Mouse (Mus musculus): Measurements from ENCODE around the gene Gbgt1. TPM values are rescaled to one million over a fixed set of nuclear protein-coding genes. Genes with fewer than 3 reads are reported as not detected.

The Gbgt1 gene
- total and polyA plus RNA-seq, 2 experiments from 2014 or later = 0.42 TPM; not detected in 1

- DNase-seq (ENCODE audit: low spot score) = no peak
- Histone ChIP-seq H3K4me1 (ENCODE audit: control insufficient read depth, insufficient read depth) (peaks cover 6% of the 10 kb centered on the region; the same call in 1 of the 2 replicates), H3K4me2 (ENCODE audit: low read depth, low read length) (no peak overlapping the region), H3K36me3 (replicated peaks; ENCODE audit: control insufficient read depth, insufficient read depth, low read length) (peaks cover 7% of the 10 kb centered on the region), H3K9ac (replicated peaks; ENCODE audit: low read depth, low read length) (no peak overlapping the region), H3K27me3 (ENCODE audit: control insufficient read depth, insufficient read depth, low read length) (0 out of 2 replicates have a peak, but pooled peaks cover 4% of the 10 kb centered on the region), H3K9me3 (replicated peaks; ENCODE audit: control insufficient read depth, low read length) (no peaks in the 10 kb centered on the region), H3K4me3 (ENCODE audit: low read depth, low read length) (no peak overlapping the region), H3K27ac (ENCODE audit: low read depth) (no peak overlapping the region)
- ATAC-seq (ENCODE audit: insufficient read depth, low read depth) = no peak
- whole genome bisulfite sequencing = 74% methylated on average over 9 of the region's 9 CpGs
- TF ChIP-seq CTCF (IDR thresholded peaks at IDR 0.05; ENCODE audit: low read depth) (no peak), EP300 (IDR thresholded peaks at IDR 0.05; ENCODE audit: low read depth) (no peak)
These were observed 31.8 kb upstream of the Gbgt1 start for GRCm38 (mm10) chr2:28464919-28465318.

DNA sequence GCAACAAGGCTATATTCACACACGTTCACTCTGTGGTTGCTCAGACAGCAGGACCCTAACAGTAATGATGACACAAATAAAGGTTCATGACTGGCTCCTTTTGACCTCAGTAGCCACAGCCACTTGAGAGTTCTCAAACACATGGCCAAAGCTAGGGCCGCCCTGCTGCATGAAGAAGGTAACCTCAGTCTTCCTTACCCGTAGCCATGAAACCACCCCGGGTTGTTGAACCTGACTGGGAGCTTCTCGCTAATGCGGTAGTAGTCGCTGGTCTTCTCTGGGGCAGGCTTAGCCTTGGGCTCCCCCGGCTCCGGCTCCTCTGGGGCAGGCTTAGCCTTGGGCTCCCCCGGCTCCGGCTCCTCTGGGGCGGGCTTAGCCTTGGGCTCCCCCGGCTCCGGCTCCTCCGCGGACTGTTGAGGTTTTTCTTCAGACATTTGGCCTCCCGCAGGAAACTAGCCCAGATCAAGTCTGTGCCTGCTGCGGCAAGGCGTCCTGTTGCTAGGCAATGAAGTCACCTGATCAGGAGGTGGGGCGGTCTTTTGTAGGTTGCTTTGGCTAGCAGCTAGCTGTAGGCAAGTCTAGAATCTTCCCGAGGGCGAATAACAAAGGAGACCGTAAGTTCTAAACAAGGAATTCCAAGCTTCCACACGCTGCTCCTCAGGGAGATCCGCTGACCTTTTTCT lies 30.7 kb upstream of the Gbgt1 start, which contains the start of gene 1700007K13Rik:
TSS of gene 1700007K13Rik (minus strand) at position 497 of the 683 bp plus-strand sequence.
- Histone ChIP-seq H3K36me3 (replicated peaks; ENCODE audit: control insufficient read depth, insufficient read depth, low read length) (peaks cover 17% of the 10 kb centered on the region), H3K27me3 (ENCODE audit: control insufficient read depth, insufficient read depth, low read length) (0 out of 2 replicates have a peak, but pooled peaks cover 4% of the 10 kb centered on the region), H3K9ac (replicated peaks; ENCODE audit: low read depth, low read length) (no peak within 1 kb of the TSS), H3K4me3 (ENCODE audit: low read depth, low read length) (peak within 1 kb of the TSS; percentile 16), H3K27ac (ENCODE audit: low read depth) (no peak within 1 kb of the TSS), H3K4me1 (ENCODE audit: control insufficient read depth, insufficient read depth) (peaks cover 6% of the 10 kb centered on the region; the same call in 1 of the 2 replicates), H3K4me2 (ENCODE audit: low read depth, low read length) (peak within 1 kb of the TSS; percentile 51), H3K9me3 (replicated peaks; ENCODE audit: control insufficient read depth, low read length) (no peaks in the 10 kb centered on the region)
- WGBS = 3% methylated on average over 25 of the region's 25 CpGs
- TF ChIP-seq CTCF (IDR thresholded peaks at IDR 0.05; ENCODE audit: low read depth) (no peak), EP300 (IDR thresholded peaks at IDR 0.05; ENCODE audit: low read depth) (no peak)
- DNase-seq (ENCODE audit: low spot score) = peak; percentile 70
- ATAC-seq (ENCODE audit: insufficient read depth, low read depth) = 0 out of 2 replicates have a peak, but pooled peaks have one; percentile 40

DNA sequence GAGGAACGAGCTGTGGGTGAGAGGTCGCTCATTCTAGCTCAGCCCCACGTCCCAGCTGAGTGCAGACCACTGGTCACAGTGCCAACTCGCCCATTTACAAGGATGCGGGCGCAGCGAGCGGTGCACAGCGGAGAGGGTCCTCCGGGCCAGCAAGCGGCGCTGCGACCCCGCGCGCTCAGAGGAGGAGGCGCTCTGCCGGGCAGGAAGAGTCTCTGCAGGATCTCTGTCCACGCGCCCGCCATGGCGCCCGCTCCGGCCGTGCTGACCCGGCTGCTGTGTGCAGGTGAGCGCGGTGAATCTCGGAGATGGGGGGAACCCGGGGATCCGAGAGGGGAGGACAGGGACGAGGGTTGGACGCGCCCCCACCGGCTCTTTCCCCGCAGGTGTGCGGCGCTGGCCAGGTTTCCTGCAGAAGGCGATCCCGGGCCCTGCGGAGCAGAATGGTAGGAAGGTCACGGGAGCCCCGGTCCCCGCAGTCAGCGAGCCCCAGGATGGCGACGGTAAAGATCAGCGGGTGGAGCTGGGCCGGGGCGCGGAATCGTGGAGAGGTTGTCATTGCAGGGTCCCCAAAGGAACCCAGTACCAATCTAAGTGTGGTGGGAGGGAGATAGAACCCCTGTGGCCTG lies 28.7 kb upstream of the Gbgt1 start, which contains the start of gene Mrps2:
TSS of gene Mrps2 (plus strand) at position 207 of the 626 bp plus-strand sequence.
- TF ChIP-seq CTCF (IDR thresholded peaks at IDR 0.05; ENCODE audit: low read depth) = peak; percentile 82
- TF ChIP-seq EP300 (IDR thresholded peaks at IDR 0.05; ENCODE audit: low read depth) = 0 out of 2 replicates have a peak, but pooled peaks have one; percentile 29
- DNase-seq (ENCODE audit: low spot score) (peak; percentile 87), ATAC-seq (ENCODE audit: insufficient read depth, low read depth) (peak; percentile 92)
- H3K27ac ChIP-seq (ENCODE audit: low read depth) = peak within 1 kb of the TSS; percentile 54
- 0 out of 2 replicates have a peak, but pooled peaks cover 4% of the 10 kb centered on the region for H3K27me3 ChIP-seq (ENCODE audit: control insufficient read depth, insufficient read depth, low read length)
- H3K4me3 ChIP-seq (ENCODE audit: low read depth, low read length) = peak within 1 kb of the TSS; percentile 87
- under 1% methylated on average over 52 of the region's 52 CpGs for WGBS
- peak within 1 kb of the TSS; percentile 76 for H3K4me2 ChIP-seq (ENCODE audit: low read depth, low read length)
- no peaks in the 10 kb centered on the region for H3K9me3 ChIP-seq (replicated peaks; ENCODE audit: control insufficient read depth, low read length)
- H3K4me1 ChIP-seq (ENCODE audit: control insufficient read depth, insufficient read depth) = peaks cover 6% of the 10 kb centered on the region; the same call in 1 of the 2 replicates
- H3K36me3 ChIP-seq (replicated peaks; ENCODE audit: control insufficient read depth, insufficient read depth, low read length) = peaks cover 26% of the 10 kb centered on the region
- H3K9ac ChIP-seq (replicated peaks; ENCODE audit: low read depth, low read length) = peak within 1 kb of the TSS; percentile 91

- TF ChIP-seq EP300 (IDR thresholded peaks at IDR 0.05; ENCODE audit: low read depth) = no peak
- no peak for TF ChIP-seq CTCF (IDR thresholded peaks at IDR 0.05; ENCODE audit: low read depth)
- 51% methylated on average over 18 of the region's 18 CpGs for WGBS
- ATAC-seq (ENCODE audit: insufficient read depth, low read depth) (no peak), DNase-seq (ENCODE audit: low spot score) (no peak)
- H3K4me3 ChIP-seq (ENCODE audit: low read depth, low read length) = peak overlapping the region; percentile 87
- peak overlapping the region; percentile 91 for H3K9ac ChIP-seq (replicated peaks; ENCODE audit: low read depth, low read length)
- no peaks in the 10 kb centered on the region; the same call in 1 of the 2 replicates for H3K9me3 ChIP-seq (replicated peaks; ENCODE audit: control insufficient read depth, low read length)
- H3K27ac ChIP-seq (ENCODE audit: low read depth) = peak overlapping the region; percentile 54; the same call in 1 of the 2 replicates
- H3K36me3 ChIP-seq (replicated peaks; ENCODE audit: control insufficient read depth, insufficient read depth, low read length) = peaks cover 27% of the 10 kb centered on the region
- 0 out of 2 replicates have a peak, but pooled peaks cover 4% of the 10 kb centered on the region for H3K27me3 ChIP-seq (ENCODE audit: control insufficient read depth, insufficient read depth, low read length)
- peaks cover 6% of the 10 kb centered on the region; the same call in 1 of the 2 replicates for H3K4me1 ChIP-seq (ENCODE audit: control insufficient read depth, insufficient read depth)
- peak overlapping the region; percentile 76 for H3K4me2 ChIP-seq (ENCODE audit: low read depth, low read length)
These were observed 28.0 kb upstream of the Gbgt1 start for GRCm38 (mm10) chr2:28468486-28469225.

- peaks cover 6% of the 10 kb centered on the region; the same call in 1 of the 2 replicates for H3K4me1 ChIP-seq (ENCODE audit: control insufficient read depth, insufficient read depth)
- DNase-seq (ENCODE audit: low spot score) (no peak), ATAC-seq (ENCODE audit: insufficient read depth, low read depth) (no peak)
- no peak overlapping the region for H3K4me3 ChIP-seq (ENCODE audit: low read depth, low read length)
- peaks cover 27% of the 10 kb centered on the region for H3K36me3 ChIP-seq (replicated peaks; ENCODE audit: control insufficient read depth, insufficient read depth, low read length)
- no peak overlapping the region for H3K4me2 ChIP-seq (ENCODE audit: low read depth, low read length)
- H3K9me3 ChIP-seq (replicated peaks; ENCODE audit: control insufficient read depth, low read length) = no peaks in the 10 kb centered on the region; the same call in 1 of the 2 replicates
- TF ChIP-seq CTCF (IDR thresholded peaks at IDR 0.05; ENCODE audit: low read depth) = no peak
- no peak for TF ChIP-seq EP300 (IDR thresholded peaks at IDR 0.05; ENCODE audit: low read depth)
- H3K27ac ChIP-seq (ENCODE audit: low read depth) = no peak overlapping the region
- H3K27me3 ChIP-seq (ENCODE audit: control insufficient read depth, insufficient read depth, low read length) = no peaks in the 10 kb centered on the region
- H3K9ac ChIP-seq (replicated peaks; ENCODE audit: low read depth, low read length) = no peak overlapping the region
- WGBS = 95% methylated on average over 14 of the region's 14 CpGs
These were observed 27.2 kb upstream of the Gbgt1 start for GRCm38 (mm10) chr2:28469461-28469860.

Measured in heart, postnatal 0 days (tissue).